Mouse (Mus musculus) CD4-positive, CD25-positive, alpha-beta regulatory T cell, adult 2 months (primary cell): ENCODE data around the gene Ptch1.
A peak's percentile ranks its signal among the peaks of the same experiment; 100 is the strongest.

Experiments used
- DNase-seq: peaks from one replicate; pipeline ENCODE4 v3.0.0-alpha.2; 2012; ENCODE audit warnings: low read depth, low spot score

The Ptch1 gene

GRCm38 (mm10) chr13:63499489-63499888 is 73.9 kb downstream of the Ptch1 start:
- no peak for DNase-seq

- peak; percentile 65 for DNase-seq
Measured at GRCm38 (mm10) chr13:63496646-63497582, 76.5 kb downstream of the Ptch1 start, which contains the start of gene Fancc. TSS of gene Fancc (minus strand) at chr13:63497278.

DNA sequence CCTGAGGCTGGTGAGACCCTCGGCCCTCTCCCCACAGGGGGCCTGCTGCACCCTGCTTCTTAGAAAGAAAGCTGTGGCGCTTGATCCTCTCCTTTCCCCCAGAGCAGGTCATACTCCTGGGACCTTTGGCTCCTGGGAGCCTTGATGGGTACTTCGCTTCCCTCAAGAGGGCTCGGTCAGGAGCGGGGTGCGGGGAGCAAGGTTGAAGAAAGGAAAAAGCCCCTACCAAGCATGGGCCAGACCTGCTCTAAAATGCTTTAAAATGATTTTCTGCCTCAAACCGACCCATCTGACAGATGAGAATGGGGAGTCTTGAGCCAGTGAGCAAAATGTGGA is 85.7 kb downstream of the Ptch1 start:
- no peak for DNase-seq

DNA sequence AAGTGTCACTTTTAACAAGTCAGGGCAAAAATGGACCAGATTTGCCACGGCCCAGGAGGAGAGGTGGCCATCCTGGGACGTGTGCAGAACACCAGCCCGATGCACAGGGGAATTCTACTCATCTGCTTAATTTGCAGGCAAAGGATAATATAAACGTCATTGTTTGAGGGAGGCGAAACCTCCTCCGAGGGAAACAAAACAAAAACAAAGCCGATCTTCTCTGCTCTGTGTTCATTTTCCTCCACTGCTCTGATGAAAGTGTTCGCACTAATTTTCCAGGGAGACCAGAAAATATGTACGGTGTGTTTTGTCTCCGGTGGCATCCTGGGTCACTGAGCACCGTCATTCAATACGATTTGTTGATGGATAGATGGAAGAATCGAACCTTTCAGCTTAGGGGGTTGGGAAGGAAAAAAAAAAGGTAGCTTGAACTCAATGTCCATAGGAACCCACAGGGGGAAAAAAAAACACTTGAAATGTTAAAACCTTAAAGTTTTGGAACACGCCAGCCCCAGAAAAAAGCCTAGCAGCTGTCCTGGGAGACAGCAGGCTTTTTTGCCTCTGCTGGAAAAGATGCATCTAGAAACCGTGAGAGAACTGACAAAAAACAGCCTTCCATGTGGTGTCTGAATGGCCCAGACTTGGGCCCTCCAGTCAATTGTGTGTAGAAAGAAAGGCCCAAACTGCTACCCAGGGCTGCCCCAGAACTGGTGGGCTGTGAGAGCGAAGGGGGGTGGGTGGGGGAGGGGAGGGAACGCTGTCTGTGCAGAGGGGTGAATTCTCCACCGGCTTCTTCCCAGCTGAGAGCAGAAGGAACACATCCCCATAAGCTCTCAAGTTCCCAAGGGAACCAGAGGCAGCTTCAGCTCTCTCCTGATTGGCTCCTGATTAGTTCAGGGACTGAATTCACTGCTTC is 86.3 kb downstream of the Ptch1 start:
- no peak for DNase-seq

DNA sequence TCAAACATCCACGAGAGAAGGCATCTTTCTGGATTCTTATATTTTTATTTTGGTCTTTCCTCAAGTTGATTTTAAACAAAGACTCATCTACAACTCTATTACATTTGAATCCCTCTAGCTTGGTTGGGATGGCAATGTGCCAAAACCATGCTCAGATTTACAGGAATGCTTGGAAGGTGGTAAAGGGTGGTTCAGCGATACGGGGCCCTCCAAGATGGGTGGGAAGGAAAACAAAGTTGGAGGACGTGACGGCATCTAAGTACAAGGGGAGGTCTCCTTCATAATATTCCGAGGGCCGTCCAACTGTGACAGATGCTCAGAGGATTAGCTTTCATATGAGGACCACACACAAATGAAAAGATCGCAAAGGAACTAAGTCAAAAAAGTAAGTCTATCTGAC is 98.0 kb downstream of the Ptch1 start:
- DNase-seq: no peak
